Mouse (Mus musculus): ENCODE results near the gene Actl6a. TPM values are rescaled to one million over a fixed set of nuclear protein-coding genes. Genes with fewer than 3 reads are reported as not detected.

The Actl6a gene
- polyA plus RNA-seq, 1 experiment, result 24.2 TPM

DNA sequence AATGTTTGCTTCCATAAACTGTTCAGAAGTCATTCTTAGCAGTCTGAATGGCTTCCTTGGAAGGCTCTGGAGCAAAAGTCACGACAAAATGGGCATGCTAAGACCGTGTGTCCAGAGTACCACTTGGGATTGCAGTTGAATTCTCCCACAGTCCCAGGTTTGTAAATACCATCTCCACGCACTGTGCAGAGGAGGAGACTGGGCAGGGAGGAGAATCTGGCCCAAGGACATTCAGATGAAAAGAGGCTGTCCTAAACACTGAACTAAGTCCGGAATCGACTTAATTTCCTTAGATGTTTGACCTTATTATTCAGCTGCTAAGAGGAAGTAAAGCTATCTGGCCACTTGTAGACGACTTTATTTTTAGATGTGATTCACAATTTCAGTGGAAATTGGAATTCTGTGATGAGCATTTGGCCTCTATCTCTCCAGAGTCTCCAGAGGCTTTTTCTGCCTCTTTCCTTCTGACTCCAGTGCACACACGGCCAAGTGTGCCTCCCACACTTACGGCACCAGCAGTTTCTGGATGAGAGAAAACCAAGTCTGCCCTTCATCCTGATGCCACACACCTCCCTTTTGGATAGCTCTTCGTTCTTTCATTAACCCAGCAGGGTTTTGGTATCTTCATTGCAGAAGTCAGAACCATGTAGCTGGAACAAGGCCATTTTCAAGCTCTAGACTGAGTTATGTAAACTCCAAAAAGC lies 37.7 kb upstream of the Actl6a start:
- no peaks in the 10 kb centered on the region; the same call in 1 of the 2 replicates for H3K27me3 ChIP-seq (ENCODE audit: control insufficient read depth, insufficient read depth, low read length)
- no peak for TF ChIP-seq CTCF (IDR thresholded peaks at IDR 0.05; ENCODE audit: borderline replicate concordance, insufficient read depth, low read depth, low read length)
- no peak for TF ChIP-seq POLR2A (IDR thresholded peaks at IDR 0.05; ENCODE audit: borderline replicate concordance, insufficient read depth, low read length)
- 48% methylated on average over 9 of the region's 9 CpGs for WGBS
- DNase-seq, result no peak
- H3K4me3 ChIP-seq (replicated peaks; ENCODE audit: insufficient read depth, low read depth, low read length), result no peak overlapping the region
- H3K4me1 ChIP-seq (ENCODE audit: control insufficient read depth, insufficient read depth, low read length), result no peaks in the 10 kb centered on the region
- H3K27ac ChIP-seq (ENCODE audit: insufficient read depth, low read length), result no peak overlapping the region; the same call in 1 of the 2 replicates

DNA sequence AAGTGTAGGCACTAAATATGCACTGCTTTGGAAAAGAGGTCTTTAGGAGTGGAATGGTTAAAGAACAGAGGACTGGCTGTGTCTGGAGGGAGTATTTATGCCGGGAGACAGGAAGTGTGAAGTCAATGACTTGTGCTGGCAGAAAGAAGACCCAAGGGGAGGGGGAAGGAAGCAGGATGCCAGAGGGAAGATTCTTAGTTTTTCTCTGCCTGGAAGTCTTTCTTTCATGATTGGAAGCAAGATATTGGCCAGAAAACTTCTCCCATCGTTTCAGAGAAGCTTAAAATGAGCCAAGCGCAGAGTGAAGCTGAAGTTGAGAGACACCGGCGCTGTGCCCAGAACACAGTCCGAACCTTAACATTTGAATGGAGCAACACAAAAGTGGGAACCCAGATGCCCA lies 36.9 kb upstream of the Actl6a start:
- peak in 1 of 2 experiments; percentile 29 for DNase-seq
- peak overlapping the region; percentile 39; the same call in 1 of the 2 replicates for H3K27ac ChIP-seq (ENCODE audit: insufficient read depth, low read length)
- no peak overlapping the region for H3K4me3 ChIP-seq (replicated peaks; ENCODE audit: insufficient read depth, low read depth, low read length)
- WGBS, result 48% methylated on average over 6 of the region's 6 CpGs
- no peaks in the 10 kb centered on the region for H3K4me1 ChIP-seq (ENCODE audit: control insufficient read depth, insufficient read depth, low read length)
- no peaks in the 10 kb centered on the region; the same call in 1 of the 2 replicates for H3K27me3 ChIP-seq (ENCODE audit: control insufficient read depth, insufficient read depth, low read length)
- TF ChIP-seq CTCF (IDR thresholded peaks at IDR 0.05; ENCODE audit: borderline replicate concordance, insufficient read depth, low read depth, low read length), result no peak
- no peak for TF ChIP-seq POLR2A (IDR thresholded peaks at IDR 0.05; ENCODE audit: borderline replicate concordance, insufficient read depth, low read length)

DNA sequence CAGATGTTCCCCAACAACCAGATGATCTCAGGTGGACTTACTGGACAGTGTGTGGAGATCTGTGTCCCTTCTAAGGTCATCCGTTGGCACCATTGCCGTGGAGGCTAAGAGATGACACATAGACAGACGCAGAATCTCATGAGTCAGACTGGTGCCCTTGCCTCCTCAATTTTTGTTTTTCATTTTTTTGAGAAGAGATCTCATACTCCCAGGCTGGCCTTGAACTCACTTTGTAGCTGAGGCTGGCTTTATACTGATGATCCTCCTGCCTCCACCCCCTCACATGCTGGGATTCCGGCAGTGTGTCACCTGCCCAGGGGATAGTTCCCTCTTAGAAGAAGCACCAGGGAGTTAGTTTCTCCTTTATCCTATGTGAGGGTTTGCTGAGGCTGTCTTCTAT lies 35.9 kb upstream of the Actl6a start:
- no peak overlapping the region; the same call in 1 of the 2 replicates for H3K27ac ChIP-seq (ENCODE audit: insufficient read depth, low read length)
- H3K4me3 ChIP-seq (replicated peaks; ENCODE audit: insufficient read depth, low read depth, low read length), result no peak overlapping the region
- DNase-seq, result no peak
- 92% methylated on average over 4 of the region's 4 CpGs for WGBS
- TF ChIP-seq CTCF (IDR thresholded peaks at IDR 0.05; ENCODE audit: borderline replicate concordance, insufficient read depth, low read depth, low read length) (no peak), POLR2A (IDR thresholded peaks at IDR 0.05; ENCODE audit: borderline replicate concordance, insufficient read depth, low read length) (no peak)
- no peaks in the 10 kb centered on the region; the same call in 1 of the 2 replicates for H3K27me3 ChIP-seq (ENCODE audit: control insufficient read depth, insufficient read depth, low read length)
- H3K4me1 ChIP-seq (ENCODE audit: control insufficient read depth, insufficient read depth, low read length), result no peaks in the 10 kb centered on the region

DNA sequence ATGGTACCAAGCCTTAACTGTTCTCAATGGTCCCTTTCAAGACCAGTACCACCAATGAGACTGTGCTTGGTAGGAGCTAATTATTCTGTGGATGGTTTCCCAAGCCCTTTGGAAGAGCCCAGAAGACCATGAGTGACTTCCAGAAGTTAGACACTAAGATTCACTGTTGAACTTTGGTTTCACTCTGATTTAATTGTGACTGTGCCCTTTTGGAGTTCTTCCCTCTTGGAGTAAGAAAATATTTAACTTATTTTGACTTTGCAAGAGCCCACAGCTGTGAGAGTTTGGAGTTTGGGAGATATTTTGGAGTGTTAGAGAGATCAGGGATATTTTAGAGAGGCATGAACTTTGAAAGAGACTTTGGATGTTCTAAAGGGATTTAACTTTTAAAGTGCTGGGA lies 32.9 kb upstream of the Actl6a start:
- no peak for TF ChIP-seq CTCF (IDR thresholded peaks at IDR 0.05; ENCODE audit: borderline replicate concordance, insufficient read depth, low read depth, low read length)
- TF ChIP-seq POLR2A (IDR thresholded peaks at IDR 0.05; ENCODE audit: borderline replicate concordance, insufficient read depth, low read length), result no peak
- no peaks in the 10 kb centered on the region; the same call in 1 of the 2 replicates for H3K27me3 ChIP-seq (ENCODE audit: control insufficient read depth, insufficient read depth, low read length)
- no peak overlapping the region for H3K4me3 ChIP-seq (replicated peaks; ENCODE audit: insufficient read depth, low read depth, low read length)
- no peak overlapping the region for H3K27ac ChIP-seq (ENCODE audit: insufficient read depth, low read length)
- no peaks in the 10 kb centered on the region for H3K4me1 ChIP-seq (ENCODE audit: control insufficient read depth, insufficient read depth, low read length)
- DNase-seq, result no peak

DNA sequence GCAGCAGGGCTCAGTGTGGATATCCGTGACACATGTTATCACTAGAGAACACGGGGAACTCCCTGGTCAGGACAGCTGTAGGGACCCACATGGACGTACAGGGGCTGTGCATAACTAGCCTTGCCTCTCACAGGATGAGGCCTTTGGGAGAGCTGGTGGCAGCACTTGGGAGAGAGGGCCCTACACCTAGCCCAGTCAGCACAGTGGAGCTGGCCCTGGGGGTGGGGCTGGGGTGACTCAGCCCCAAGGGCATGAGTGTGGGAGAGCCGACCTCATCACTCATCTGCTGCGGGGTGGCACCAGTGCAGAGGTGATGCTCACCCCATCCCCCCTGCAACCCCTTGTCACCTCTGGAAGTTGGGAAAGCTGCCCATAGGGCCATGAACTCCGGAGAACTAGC lies 29.7 kb upstream of the Actl6a start:
- no peaks in the 10 kb centered on the region; the same call in 1 of the 2 replicates for H3K27me3 ChIP-seq (ENCODE audit: control insufficient read depth, insufficient read depth, low read length)
- no peaks in the 10 kb centered on the region for H3K4me1 ChIP-seq (ENCODE audit: control insufficient read depth, insufficient read depth, low read length)
- no peak overlapping the region for H3K4me3 ChIP-seq (replicated peaks; ENCODE audit: insufficient read depth, low read depth, low read length)
- WGBS, result 89% methylated on average over 6 of the region's 6 CpGs
- H3K27ac ChIP-seq (ENCODE audit: insufficient read depth, low read length), result no peak overlapping the region
- DNase-seq, result no peak
- TF ChIP-seq POLR2A (IDR thresholded peaks at IDR 0.05; ENCODE audit: borderline replicate concordance, insufficient read depth, low read length), result no peak
- TF ChIP-seq CTCF (IDR thresholded peaks at IDR 0.05; ENCODE audit: borderline replicate concordance, insufficient read depth, low read depth, low read length), result no peak

DNA sequence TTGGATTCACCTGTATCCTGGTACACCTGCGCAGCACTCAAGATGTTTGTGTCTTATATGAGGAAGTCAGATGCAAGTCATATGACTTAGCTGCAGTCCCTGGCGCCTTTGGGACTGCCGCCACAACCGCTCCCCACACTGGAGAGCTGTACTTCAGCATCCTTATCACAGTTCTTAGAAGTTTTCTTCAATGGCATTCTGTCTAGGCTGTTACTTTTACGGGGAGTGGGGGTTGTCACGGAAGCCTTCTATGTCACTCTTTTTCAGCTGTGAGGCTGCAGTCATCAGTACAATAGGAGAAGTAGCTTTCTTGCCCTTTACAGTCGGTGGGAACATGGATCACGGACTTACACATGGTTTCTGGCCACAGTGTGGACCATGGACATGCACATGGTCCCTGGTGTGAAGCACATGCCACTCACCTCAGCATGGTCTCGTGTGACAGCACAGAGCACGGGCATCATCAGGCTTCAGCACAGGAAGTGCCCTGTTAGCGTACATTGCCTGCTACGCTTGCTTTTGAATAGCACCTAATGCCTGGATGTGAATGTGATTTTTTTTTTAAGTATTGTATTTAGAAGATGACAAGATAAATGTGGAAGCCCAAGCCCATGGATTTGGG lies 23.1 kb upstream of the Actl6a start:
- no peak overlapping the region for H3K27ac ChIP-seq (ENCODE audit: insufficient read depth, low read length)
- no peak for DNase-seq
- H3K4me1 ChIP-seq (ENCODE audit: control insufficient read depth, insufficient read depth, low read length), result no peaks in the 10 kb centered on the region
- no peaks in the 10 kb centered on the region for H3K27me3 ChIP-seq (ENCODE audit: control insufficient read depth, insufficient read depth, low read length)
- no peak overlapping the region for H3K4me3 ChIP-seq (replicated peaks; ENCODE audit: insufficient read depth, low read depth, low read length)
- 82% methylated on average over 12 of the region's 12 CpGs for WGBS
- TF ChIP-seq POLR2A (IDR thresholded peaks at IDR 0.05; ENCODE audit: borderline replicate concordance, insufficient read depth, low read length) (no peak), CTCF (IDR thresholded peaks at IDR 0.05; ENCODE audit: borderline replicate concordance, insufficient read depth, low read depth, low read length) (no peak)

DNA sequence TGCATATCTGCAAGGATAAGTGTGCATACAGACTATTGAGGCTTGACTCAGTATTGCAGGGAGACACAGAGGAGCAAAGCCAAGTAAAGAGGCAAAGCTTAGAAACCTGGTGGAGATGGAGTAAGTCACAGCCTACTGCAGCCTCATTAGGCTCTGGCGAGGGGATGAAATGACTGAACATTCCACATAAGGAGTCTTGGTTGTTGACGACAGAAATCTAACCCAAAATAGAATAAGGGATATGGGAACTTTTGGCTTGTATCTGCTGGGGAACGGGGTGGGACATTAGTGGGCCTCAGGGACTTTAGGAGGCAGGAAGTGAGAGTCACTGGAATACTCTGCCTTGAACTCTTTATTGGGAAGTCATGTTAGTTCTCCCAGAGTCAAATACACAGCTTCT lies 21.5 kb upstream of the Actl6a start:
- TF ChIP-seq POLR2A (IDR thresholded peaks at IDR 0.05; ENCODE audit: borderline replicate concordance, insufficient read depth, low read length), result no peak
- no peak for TF ChIP-seq CTCF (IDR thresholded peaks at IDR 0.05; ENCODE audit: borderline replicate concordance, insufficient read depth, low read depth, low read length)
- H3K27me3 ChIP-seq (ENCODE audit: control insufficient read depth, insufficient read depth, low read length), result no peaks in the 10 kb centered on the region
- H3K4me1 ChIP-seq (ENCODE audit: control insufficient read depth, insufficient read depth, low read length), result no peaks in the 10 kb centered on the region
- 88% methylated on average over 3 of the region's 3 CpGs for WGBS
- no peak overlapping the region for H3K27ac ChIP-seq (ENCODE audit: insufficient read depth, low read length)
- H3K4me3 ChIP-seq (replicated peaks; ENCODE audit: insufficient read depth, low read depth, low read length), result no peak overlapping the region
- DNase-seq, result no peak

DNA sequence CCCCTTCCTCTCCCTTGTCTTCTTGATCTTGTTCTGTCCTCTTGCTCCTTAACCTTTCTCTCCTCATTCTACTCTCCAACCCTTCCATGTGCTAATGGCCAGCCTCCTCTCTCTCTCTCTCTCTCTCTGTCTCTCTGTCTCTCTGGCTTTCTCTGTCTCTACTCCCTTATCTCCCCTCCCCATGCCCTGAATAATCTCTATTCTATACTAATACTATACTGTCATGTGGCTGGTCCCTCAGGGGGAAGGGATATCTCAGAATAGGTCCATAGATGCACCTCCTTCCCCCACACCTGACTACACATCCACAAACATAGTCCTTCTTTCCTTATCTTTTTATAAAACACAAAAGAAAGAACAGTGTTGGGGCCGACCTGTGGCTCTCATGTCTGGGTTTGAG lies 19.6 kb upstream of the Actl6a start:
- H3K4me1 ChIP-seq (ENCODE audit: control insufficient read depth, insufficient read depth, low read length), result no peaks in the 10 kb centered on the region
- no peaks in the 10 kb centered on the region for H3K27me3 ChIP-seq (ENCODE audit: control insufficient read depth, insufficient read depth, low read length)
- TF ChIP-seq POLR2A (IDR thresholded peaks at IDR 0.05; ENCODE audit: borderline replicate concordance, insufficient read depth, low read length), result no peak
- TF ChIP-seq CTCF (IDR thresholded peaks at IDR 0.05; ENCODE audit: borderline replicate concordance, insufficient read depth, low read depth, low read length), result no peak
- H3K27ac ChIP-seq (ENCODE audit: insufficient read depth, low read length), result no peak overlapping the region
- 68% methylated on average over 1 of the region's 1 CpGs for WGBS
- no peak overlapping the region for H3K4me3 ChIP-seq (replicated peaks; ENCODE audit: insufficient read depth, low read depth, low read length)
- no peak for DNase-seq

Data from cerebellum, adult 2 months (tissue).